Mouse (Mus musculus): ENCODE measurements around the gene Gm43302.
"Not testable (repeated sequence)": the region's sequence is repeated elsewhere in the genome, so short reads cannot be mapped to it uniquely, and the experiment has no call there.

- not testable (repeated sequence) for TF ChIP-seq POLR2A (IDR thresholded peaks at IDR 0.05; ENCODE audit: low read depth, low read length); CTCF (conservative IDR thresholded peaks at IDR 0.05; ENCODE audit: insufficient read depth, insufficient read length, low read depth, low read length)
Measured at GRCm38 (mm10) chr5:105199149-105199548, 94.3 kb downstream of the Gm43302 start.

All from kidney, adult 2 months (tissue).